Comparison of ENCODE assay signal across 15 mouse cellular contexts in the genomic region with DNA sequence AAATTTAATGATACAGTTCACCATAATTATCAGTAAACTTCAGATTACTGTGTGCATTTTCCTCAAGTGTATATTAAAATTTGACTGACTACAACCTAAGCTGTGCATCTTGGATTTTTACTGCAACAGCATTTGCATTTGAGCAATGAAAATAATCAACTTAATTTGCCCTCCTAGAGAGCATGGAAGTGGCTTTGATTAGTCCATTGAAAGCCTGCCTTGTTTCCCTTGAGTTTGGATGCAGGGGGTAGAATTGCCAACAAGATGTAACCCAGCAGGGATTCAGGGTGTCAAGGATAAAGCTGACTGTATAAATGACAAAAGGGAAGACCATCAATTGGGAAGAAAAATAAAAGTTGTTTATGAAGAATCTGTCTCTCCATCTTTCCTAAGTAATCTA.
"Had no signal": no experiment of that assay in that cellular context is flagged by ENCODE, and none has a peak within 500 bp of the region (broad histone marks: within the 10 kb centered on the region; RNA-seq: fewer than 3 reads in every experiment).

No protein-coding gene starts in this region.

- H3K9me3 ChIP-seq: neural tube, embryonic 15.5 days; stomach, embryonic 15.5 days had no signal

- DNase-seq: retina, postnatal 1 day; right cerebral cortex, adult 18-20 months; right cerebral cortex, postnatal 14 days; right cerebral cortex, postnatal 25 days; right cerebral cortex, postnatal 4 days; spleen, adult 18-20 months; thymus, adult 18-20 months; thymus, adult 2 months; thymus, postnatal 14 days; thymus, postnatal 25 days; thymus, postnatal 36 days; thymus, postnatal 4 days had no signal

- H3K36me3 ChIP-seq: neural tube, embryonic 15.5 days; stomach, embryonic 15.5 days had no signal

- H3K4me3 ChIP-seq: neural tube, embryonic 15.5 days; stomach, embryonic 15.5 days had no signal

- H3K27ac ChIP-seq: neural tube, embryonic 15.5 days; stomach, embryonic 15.5 days; stomach, postnatal 0 days had no signal

- H3K4me1 ChIP-seq: neural tube, embryonic 15.5 days; stomach, embryonic 15.5 days had no signal

- H3K4me2 ChIP-seq: neural tube, embryonic 15.5 days; stomach, embryonic 15.5 days had no signal

- H3K9ac ChIP-seq: neural tube, embryonic 15.5 days; stomach, embryonic 15.5 days had no signal

- H3K27me3 ChIP-seq: neural tube, embryonic 15.5 days; stomach, embryonic 15.5 days had no signal
